Mouse (Mus musculus) kidney, adult 2 months (tissue): ENCODE results near the gene Kat2b.

Experiments used
- CTCF ChIP-seq: fragments of 200-500 bp; conservative IDR thresholded peaks from 2 replicates; pipeline ENCODE4 v1.5.1; 2011; ENCODE audit warnings: low read depth, mild to moderate bottlenecking, control low read depth, low read length, moderate library complexity, mixed read lengths; ENCODE audit not compliant: insufficient read depth, insufficient read length
- POLR2A ChIP-seq: fragments of 200-500 bp; IDR thresholded peaks from one replicate; pipeline ENCODE4 v1.6.1; 2011; ENCODE audit warnings: low read depth, low read length, control low read depth

DNA sequence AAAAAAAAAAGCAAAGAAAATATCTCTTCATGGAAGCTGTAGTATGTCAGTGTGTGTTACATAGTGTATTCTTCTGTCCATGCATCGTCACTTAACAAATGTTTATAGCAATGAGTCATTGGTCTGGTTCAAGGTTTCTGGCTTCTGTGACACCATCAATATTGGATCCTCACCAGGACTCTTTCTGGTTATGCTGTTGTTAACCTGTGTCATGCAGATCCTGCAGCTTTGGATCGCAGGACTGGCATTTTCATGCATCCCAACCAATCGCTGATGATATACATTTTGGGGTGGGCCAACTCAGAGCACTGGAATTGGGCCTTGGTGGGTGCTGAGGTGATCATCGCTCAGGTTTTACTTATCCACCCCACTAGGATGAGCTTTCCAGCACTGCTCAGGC, 24.1 kb upstream of the Kat2b start:
- TF ChIP-seq CTCF = no peak
- no peak for TF ChIP-seq POLR2A
